Mouse (Mus musculus) inflammation-experienced regulatory T-cells (primary cell): ENCODE measurements around the gene Dcpp1. TPM values are rescaled to one million over a fixed set of nuclear protein-coding genes. Genes with fewer than 3 reads are reported as not detected.

Experiments used
- polyA plus RNA-seq, 2 experiments: library from polyadenylated mRNA; unstranded; fragments of 100-300 nt; shearing (Covaris generic); gene quantifications; one replicate each; pipeline ENCODE4 v1.2.1; 2017

Gene Dcpp1
- 10 to 100 TPM in 1 of 2 experiments, not detected in 1; 22.4 TPM for polyA plus RNA-seq

GRCm38 (mm10) chr17:23880576-23880975 is at the start of gene Dcpp1, which contains the start of gene Dcpp2:
Dcpp1 (plus strand) TSS chr17:23880876.
Dcpp2 (plus strand) TSS chr17:23880880.

GRCm38 (mm10) chr17:23836006-23836575 is 44.6 kb upstream of the Dcpp1 start, which contains the start of gene Prss33:
Prss33 (minus strand) TSS chr17:23836056.

GRCm38 (mm10) chr17:23843812-23844273 is 36.8 kb upstream of the Dcpp1 start, which contains the start of the genes Prss32 and Prss41:
Prss32 (plus strand) TSS chr17:23843855.
Prss41 (minus strand) TSS chr17:23844172.

GRCm38 (mm10) chr17:23867756-23868155 is 12.9 kb upstream of the Dcpp1 start, which contains the start of gene Prss21:
Prss21 (plus strand) TSS chr17:23868056.

GRCm38 (mm10) chr17:23917158-23917557 is 36.5 kb downstream of the Dcpp1 start, which contains the start of gene Dcpp3:
Dcpp3 (plus strand) TSS chr17:23917458.

Other genes with a start within 250 kb of the Dcpp1 start
- gene Mmp25, start 235.6 kb upstream of the Dcpp1 start, polyA plus RNA-seq: 1 to 10 TPM; 1.1 to 1.9 TPM
- gene Bicdl2, start 220.4 kb upstream of the Dcpp1 start, polyA plus RNA-seq: 1 to 10 TPM in 1 of 2 experiments, under 1 TPM in 1; 0.75 to 1.2 TPM
- gene Hcfc1r1, start 207.3 kb upstream of the Dcpp1 start, polyA plus RNA-seq: 10 to 100 TPM; 52.2 to 57.4 TPM
- gene Thoc6, start 207.0 kb upstream of the Dcpp1 start, polyA plus RNA-seq: 10 to 100 TPM; 18.6 to 37.6 TPM
- gene Tnfrsf12a, start 203.4 kb upstream of the Dcpp1 start, polyA plus RNA-seq: 10 to 100 TPM in 1 of 2 experiments, 1 to 10 TPM in 1; 7.3 to 15.8 TPM
- gene Cldn6, start 201.6 kb upstream of the Dcpp1 start, polyA plus RNA-seq: under 1 TPM in 1 of 2 experiments, not detected in 1; 0.39 TPM
- under 1 TPM in 1 of 2 experiments, not detected in 1; 0.71 TPM for gene Cldn9, start 196.8 kb upstream of the Dcpp1 start, polyA plus RNA-seq
- gene 1520401A03Rik, start 158.1 kb upstream of the Dcpp1 start, polyA plus RNA-seq: 1 to 10 TPM in 1 of 2 experiments, under 1 TPM in 1; 0.49 to 1.3 TPM
- gene Pkmyt1, start 154.5 kb upstream of the Dcpp1 start, polyA plus RNA-seq: 10 to 100 TPM; 45.8 to 70.2 TPM
- gene Paqr4, start 140.0 kb upstream of the Dcpp1 start, polyA plus RNA-seq: 1 to 10 TPM; 6.7 to 8.1 TPM
- 1 to 10 TPM; 4.9 to 7.1 TPM for gene Kremen2, start 135.0 kb upstream of the Dcpp1 start, polyA plus RNA-seq
- gene Flywch1, start 109.3 kb upstream of the Dcpp1 start, polyA plus RNA-seq: 10 to 100 TPM; 38.5 to 40.7 TPM
- gene Flywch2, start 94.8 kb upstream of the Dcpp1 start, polyA plus RNA-seq: 1 to 10 TPM; 6.7 to 8.0 TPM
- 100 to 1,000 TPM; 854 to 986 TPM for gene Srrm2, start 90.3 kb upstream of the Dcpp1 start, polyA plus RNA-seq
- 100 to 1,000 TPM; 516 to 639 TPM for gene Elob, start 51.7 kb upstream of the Dcpp1 start, polyA plus RNA-seq
- 1 to 10 TPM in 1 of 2 experiments, not detected in 1; 3.1 TPM for gene Prss33, start 44.8 kb upstream of the Dcpp1 start, polyA plus RNA-seq
- gene Prss32, start 37.0 kb upstream of the Dcpp1 start, polyA plus RNA-seq: under 1 TPM in 1 of 2 experiments, not detected in 1; 0.73 TPM
- gene Prss41, start 36.7 kb upstream of the Dcpp1 start, polyA plus RNA-seq: 1 to 10 TPM; 2.5 to 7.6 TPM
- not detected for gene Prss21, start 12.8 kb upstream of the Dcpp1 start, polyA plus RNA-seq
- gene Dcpp2, start within 50 bp of the Dcpp1 start, polyA plus RNA-seq: under 1 TPM in 1 of 2 experiments, not detected in 1; 0.84 TPM
- 1 to 10 TPM in 1 of 2 experiments, under 1 TPM in 1; 0.43 to 5.0 TPM for gene Dcpp3, start 36.6 kb downstream of the Dcpp1 start, polyA plus RNA-seq
- not detected for gene Sbp, start 60.8 kb downstream of the Dcpp1 start, polyA plus RNA-seq
- gene Sbpl, start 74.4 kb downstream of the Dcpp1 start, polyA plus RNA-seq: not detected
- 1 to 10 TPM in 1 of 2 experiments, not detected in 1; 1.2 TPM for gene Prss30, start 99.7 kb downstream of the Dcpp1 start, polyA plus RNA-seq
- not detected for gene Prss22, start 117.2 kb downstream of the Dcpp1 start, polyA plus RNA-seq
- gene Prss27, start 157.3 kb downstream of the Dcpp1 start, polyA plus RNA-seq: 1 to 10 TPM in 1 of 2 experiments, under 1 TPM in 1; 0.58 to 2.5 TPM
- 10 to 100 TPM; 22.2 to 27.8 TPM for gene Kctd5, start 192.6 kb downstream of the Dcpp1 start, polyA plus RNA-seq